Mouse (Mus musculus): ENCODE measurements around the gene Ankrd13d.

GRCm38 (mm10) chr19:4264171-4264780 is 18.7 kb downstream of the Ankrd13d start:
- TF ChIP-seq POLR2A (IDR thresholded peaks at IDR 0.05; ENCODE audit: low read depth, low read length) (no peak), CTCF (IDR thresholded peaks at IDR 0.05; ENCODE audit: borderline replicate concordance, insufficient read depth, low read length) (no peak)
